Mouse (Mus musculus) lung, embryonic 14.5 days (tissue): ENCODE measurements at regions not wholly inside any gene's neighbourhood (a gene's known extent, or its start where the extent isn't known, plus 50 kb on each side); places are given as distances from the start of the nearest gene placed in this dataset.

Experiments used
- ATAC-seq: fragments of 200-750 bp; cut with Nextera tagmentation; 2 replicates; pipeline ENCODE4 v1.8.0; 2017; ENCODE audit warnings: mild to moderate bottlenecking, moderate TSS enrichment, moderate library complexity; ENCODE audit not compliant: insufficient read depth
- DNase-seq: peaks from one replicate; pipeline ENCODE4 v3.0.0-alpha.2; 2015
- H3K27ac ChIP-seq: fragments of 300-500 bp; sonication (generic); 2 replicates; pipeline ENCODE4 v1.5.1; 2014; ENCODE audit warnings: low read depth, mild to moderate bottlenecking, moderate library complexity
- H3K27me3 ChIP-seq: fragments of 300-500 bp; sonication (generic); 2 replicates; pipeline ENCODE4 v1.6.1; 2014; ENCODE audit warnings: low read length, control low read depth; ENCODE audit not compliant: insufficient read depth
- H3K36me3 ChIP-seq: fragments of 300-500 bp; sonication (generic); 2 replicates; pipeline ENCODE4 v1.6.1; 2014; ENCODE audit warnings: control low read depth; ENCODE audit not compliant: insufficient read depth
- H3K4me1 ChIP-seq: fragments of 300-500 bp; sonication (generic); 2 replicates; pipeline ENCODE4 v1.6.1; 2014; ENCODE audit warnings: antibody characterized with exemption, control low read depth; ENCODE audit not compliant: insufficient read depth
- H3K4me2 ChIP-seq: fragments of 300-500 bp; sonication (generic); 2 replicates; pipeline ENCODE4 v1.6.1; 2014; ENCODE audit warnings: mild to moderate bottlenecking
- H3K4me3 ChIP-seq: fragments of 300-500 bp; sonication (generic); 2 replicates; pipeline ENCODE4 v1.5.1; 2014; ENCODE audit warnings: low read depth, low read length
- H3K9ac ChIP-seq: fragments of 300-500 bp; sonication (generic); 2 replicates; pipeline ENCODE4 v1.6.1; 2014
- H3K9me3 ChIP-seq: fragments of 300-500 bp; sonication (generic); 2 replicates; pipeline ENCODE4 v1.6.1; 2016; ENCODE audit warnings: low read depth, low read length, control low read depth
- CTCF ChIP-seq: IDR thresholded peaks from 2 replicates; pipeline ENCODE4 v1.5.1; 2016; ENCODE audit warnings: antibody characterized with exemption, low read depth
- whole genome bisulfite sequencing: fragments of 180-500 bp; shearing (Covaris S2); extraction: QIAGEN DNeasy Blood & Tissue Kit; methylation state at CpG from one replicate; pipeline ENCODE4 v1.1.7; 2014; 5-methylcytosine and 5-hydroxymethylcytosine counted together

- H3K9me3 ChIP-seq, result no peaks in the 10 kb centered on the region
- no peak overlapping the region for H3K9ac ChIP-seq
- no peak overlapping the region for H3K4me2 ChIP-seq
- no peak for ATAC-seq
- no peaks in the 10 kb centered on the region for H3K4me1 ChIP-seq
- DNase-seq, result no peak
- H3K36me3 ChIP-seq, result no peaks in the 10 kb centered on the region
- no peak overlapping the region for H3K4me3 ChIP-seq
- no peak overlapping the region for H3K27ac ChIP-seq
- TF ChIP-seq CTCF, result no peak
- 61% methylated on average over 11 of the region's 11 CpGs for WGBS
- no peaks in the 10 kb centered on the region; the same call in 1 of the 2 replicates for H3K27me3 ChIP-seq
Measured at GRCm38 (mm10) chr8:12126374-12127001, 152.1 kb upstream of the A230072I06Rik start.

GRCm38 (mm10) chr8:12127106-12127800, 151.4 kb upstream of the A230072I06Rik start:
- DNase-seq, result no peak
- Histone ChIP-seq H3K4me2 (no peak overlapping the region), H3K9me3 (no peaks in the 10 kb centered on the region), H3K9ac (no peak overlapping the region), H3K4me1 (no peaks in the 10 kb centered on the region), H3K27me3 (no peaks in the 10 kb centered on the region; the same call in 1 of the 2 replicates), H3K27ac (no peak overlapping the region), H3K4me3 (no peak overlapping the region), H3K36me3 (no peaks in the 10 kb centered on the region)
- no peak for ATAC-seq
- 24% methylated on average over 14 of the region's 14 CpGs for WGBS
- TF ChIP-seq CTCF, result no peak

- ATAC-seq (no peak), DNase-seq (no peak)
- 26% methylated on average over 4 of the region's 4 CpGs for WGBS
- no peaks in the 10 kb centered on the region for H3K9me3 ChIP-seq
- no peak overlapping the region for H3K27ac ChIP-seq
- no peaks in the 10 kb centered on the region for H3K36me3 ChIP-seq
- no peak overlapping the region for H3K4me3 ChIP-seq
- H3K27me3 ChIP-seq, result no peaks in the 10 kb centered on the region; the same call in 1 of the 2 replicates
- no peak overlapping the region for H3K4me2 ChIP-seq
- no peak for TF ChIP-seq CTCF
- no peak overlapping the region for H3K9ac ChIP-seq
- H3K4me1 ChIP-seq, result no peaks in the 10 kb centered on the region
Measured at GRCm38 (mm10) chr8:12127801-12128490, 150.7 kb upstream of the A230072I06Rik start.

GRCm38 (mm10) chr8:12130591-12130990, 148.0 kb upstream of the A230072I06Rik start:
- no peak for TF ChIP-seq CTCF
- Histone ChIP-seq H3K4me3 (no peak overlapping the region), H3K9me3 (no peaks in the 10 kb centered on the region), H3K36me3 (no peaks in the 10 kb centered on the region), H3K27ac (no peak overlapping the region), H3K27me3 (no peaks in the 10 kb centered on the region; the same call in 1 of the 2 replicates), H3K4me1 (no peaks in the 10 kb centered on the region), H3K9ac (no peak overlapping the region), H3K4me2 (no peak overlapping the region)
- DNase-seq, result no peak
- 57% methylated on average over 5 of the region's 5 CpGs for WGBS
- no peak for ATAC-seq

GRCm38 (mm10) chr8:12134200-12134599, 144.4 kb upstream of the A230072I06Rik start:
- DNase-seq, result no peak
- no peaks in the 10 kb centered on the region for H3K27me3 ChIP-seq
- no peaks in the 10 kb centered on the region for H3K9me3 ChIP-seq
- H3K4me1 ChIP-seq, result no peaks in the 10 kb centered on the region
- no peak overlapping the region for H3K4me2 ChIP-seq
- TF ChIP-seq CTCF, result no peak
- no peak overlapping the region for H3K27ac ChIP-seq
- H3K9ac ChIP-seq, result no peak overlapping the region
- H3K4me3 ChIP-seq, result no peak overlapping the region
- ATAC-seq, result no peak
- 48% methylated on average over 1 of the region's 1 CpGs for WGBS
- H3K36me3 ChIP-seq, result no peaks in the 10 kb centered on the region

GRCm38 (mm10) chr8:12135392-12136177, 143.0 kb upstream of the A230072I06Rik start:
- no peak overlapping the region for H3K4me3 ChIP-seq
- no peak for TF ChIP-seq CTCF
- no peaks in the 10 kb centered on the region for H3K27me3 ChIP-seq
- no peak overlapping the region for H3K9ac ChIP-seq
- no peak overlapping the region for H3K27ac ChIP-seq
- WGBS, result 73% methylated on average over 14 of the region's 14 CpGs
- DNase-seq (no peak), ATAC-seq (no peak)
- no peaks in the 10 kb centered on the region for H3K9me3 ChIP-seq
- no peaks in the 10 kb centered on the region for H3K36me3 ChIP-seq
- H3K4me2 ChIP-seq, result no peak overlapping the region
- H3K4me1 ChIP-seq, result no peaks in the 10 kb centered on the region

DNA sequence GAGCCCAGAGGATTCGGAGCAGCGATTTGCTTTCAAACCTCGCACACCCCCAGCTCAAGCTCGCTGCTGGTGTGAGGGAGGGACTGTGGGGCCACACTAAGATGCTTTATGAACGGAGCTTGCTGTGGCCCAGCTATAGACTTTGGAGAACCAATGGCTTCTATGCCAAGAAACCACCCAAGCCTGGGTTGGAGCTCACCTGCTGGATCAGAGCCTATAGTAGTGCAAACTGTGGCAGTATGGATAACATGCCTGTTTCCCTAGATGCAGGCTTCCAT, 142.5 kb upstream of the A230072I06Rik start:
- H3K36me3 ChIP-seq, result no peaks in the 10 kb centered on the region
- no peaks in the 10 kb centered on the region for H3K27me3 ChIP-seq
- H3K9ac ChIP-seq, result no peak overlapping the region
- ATAC-seq, result no peak
- no peaks in the 10 kb centered on the region for H3K4me1 ChIP-seq
- no peak overlapping the region for H3K27ac ChIP-seq
- WGBS, result 84% methylated on average over 5 of the region's 5 CpGs
- no peak for TF ChIP-seq CTCF
- H3K9me3 ChIP-seq, result no peaks in the 10 kb centered on the region
- no peak for DNase-seq
- no peak overlapping the region for H3K4me2 ChIP-seq
- no peak overlapping the region for H3K4me3 ChIP-seq
